Mouse (Mus musculus) E14TG2a.4 (cell line): ENCODE measurements around the gene Mrpl12.

ENCODE experiments used
- H3K27me3 ChIP-seq: 2 replicates; pipeline ENCODE4 v1.6.1; 2014; ENCODE audit warnings: low read length, control low read depth; ENCODE audit not compliant: insufficient read depth
- H3K36me3 ChIP-seq: 2 replicates; pipeline ENCODE4 v1.6.1; 2014; ENCODE audit warnings: low read length, control low read depth; ENCODE audit not compliant: insufficient read depth
- H3K4me1 ChIP-seq: replicated peaks from 2 replicates; pipeline ENCODE4 v1.6.1; 2014; ENCODE audit warnings: low read depth, low read length, control low read depth
- H3K4me3 ChIP-seq: replicated peaks from 2 replicates; pipeline ENCODE4 v1.5.1; 2014; ENCODE audit warnings: mild to moderate bottlenecking, low read length
- H3K9me3 ChIP-seq: 2 replicates; pipeline ENCODE4 v1.6.1; 2014; ENCODE audit warnings: low read length, control low read depth
- CTCF ChIP-seq: conservative IDR thresholded peaks from 2 replicates; pipeline ENCODE4 v1.5.1; 2014; ENCODE audit warnings: low read length
- NANOG ChIP-seq: IDR thresholded peaks from 2 replicates; pipeline ENCODE4 v1.6.1; 2014; ENCODE audit warnings: borderline replicate concordance, low read length, mixed read lengths
- POU5F1 ChIP-seq: IDR thresholded peaks from 2 replicates; pipeline ENCODE4 v1.6.1; 2014; ENCODE audit warnings: low read length, borderline replicate concordance

Gene Mrpl12

DNA sequence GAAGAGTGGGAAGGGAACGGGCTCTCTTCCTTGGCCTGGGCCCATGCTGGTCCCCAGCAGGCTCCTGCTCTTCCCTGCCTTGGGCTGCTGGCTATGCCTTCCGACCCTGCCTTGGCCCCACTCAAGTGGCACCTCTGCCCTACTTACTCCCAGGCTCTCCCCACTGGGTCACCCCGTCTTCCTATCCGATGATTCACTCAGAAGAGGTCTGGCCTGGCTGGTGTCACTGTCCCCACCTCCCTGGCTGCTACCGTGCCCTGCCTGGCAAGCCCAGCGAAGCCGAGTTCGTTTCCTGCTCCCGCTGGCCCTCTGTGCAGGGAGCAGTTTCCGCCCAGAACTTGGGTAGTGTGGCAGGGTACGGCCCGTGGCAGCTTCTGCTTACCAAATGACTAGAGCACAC, 13.8 kb downstream of the Mrpl12 start:
- TF ChIP-seq CTCF (no peak), POU5F1 (no peak), NANOG (no peak)
- Histone ChIP-seq H3K36me3 (peaks cover 61% of the 10 kb centered on the region), H3K4me3 (peak overlapping the region; percentile 17; the same call in 1 of the 2 replicates), H3K4me1 (peaks cover 32% of the 10 kb centered on the region), H3K27me3 (no peaks in the 10 kb centered on the region), H3K9me3 (no peaks in the 10 kb centered on the region)

DNA sequence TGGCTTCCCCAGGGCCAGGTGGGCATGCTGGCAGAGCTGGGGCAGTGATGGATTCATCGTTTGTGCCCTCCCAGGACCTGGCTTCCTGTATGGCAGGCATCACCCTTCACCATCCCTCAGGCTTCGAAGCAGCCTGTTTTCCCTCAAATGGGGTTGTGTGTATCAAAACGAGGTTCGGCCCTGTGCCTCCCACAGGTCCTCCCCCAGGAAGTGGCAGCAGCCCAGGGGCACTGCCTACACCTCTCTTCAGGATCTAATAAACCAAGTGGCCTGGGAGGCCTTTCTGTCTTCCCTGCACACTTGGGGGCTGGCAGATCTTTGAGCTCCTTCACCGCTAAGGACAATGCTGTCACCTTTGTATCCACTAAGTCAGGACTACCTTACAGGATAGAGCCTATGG, 14.5 kb downstream of the Mrpl12 start:
- peaks cover 26% of the 10 kb centered on the region for H3K4me1 ChIP-seq
- no peaks in the 10 kb centered on the region for H3K9me3 ChIP-seq
- no peak overlapping the region for H3K4me3 ChIP-seq
- TF ChIP-seq NANOG (no peak), CTCF (no peak)
- no peaks in the 10 kb centered on the region for H3K27me3 ChIP-seq
- H3K36me3 ChIP-seq: peaks cover 58% of the 10 kb centered on the region

DNA sequence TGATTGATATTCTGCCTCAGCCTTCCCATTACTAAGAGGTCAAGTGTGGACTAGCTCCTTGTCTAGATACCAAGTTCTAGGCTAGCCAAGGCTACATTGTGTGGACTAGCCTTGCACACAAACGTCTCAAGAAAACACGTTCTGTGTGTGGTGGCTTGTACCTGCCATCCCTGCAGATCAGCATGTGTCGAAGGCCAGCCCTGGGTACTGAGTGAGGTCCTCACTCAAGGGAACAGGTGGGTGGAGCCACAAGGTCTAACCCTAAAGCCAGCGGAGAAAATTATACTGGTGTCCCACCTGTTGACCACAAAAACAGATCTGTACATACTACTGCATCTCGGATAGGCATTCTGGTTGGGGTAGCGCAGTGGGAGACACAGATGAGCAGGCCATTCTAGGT, 15.5 kb downstream of the Mrpl12 start:
- H3K36me3 ChIP-seq: peaks cover 48% of the 10 kb centered on the region

DNA sequence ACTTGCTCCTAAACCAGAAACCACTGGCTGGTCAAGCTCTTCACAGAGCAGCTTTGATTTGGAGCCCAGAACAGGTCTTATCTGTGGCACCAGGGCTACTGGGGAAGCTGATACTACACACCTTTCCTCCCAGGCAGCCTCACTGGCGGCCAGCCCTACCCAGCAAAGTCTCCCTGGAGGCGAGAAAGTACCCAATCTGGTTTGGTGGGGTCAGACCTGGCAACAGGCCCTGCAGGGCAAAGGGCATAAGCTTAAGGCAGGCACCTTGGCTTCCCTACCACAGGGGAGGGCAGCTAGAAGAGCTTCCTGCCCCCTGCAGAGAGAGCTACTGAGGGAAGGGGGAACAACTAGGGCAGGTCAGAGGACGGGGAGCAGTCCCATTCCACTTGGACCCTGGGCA, 15.9 kb downstream of the Mrpl12 start:
- H3K36me3 ChIP-seq: peaks cover 44% of the 10 kb centered on the region
- H3K9me3 ChIP-seq: no peaks in the 10 kb centered on the region
- H3K4me3 ChIP-seq: no peak overlapping the region
- H3K27me3 ChIP-seq: no peaks in the 10 kb centered on the region
- H3K4me1 ChIP-seq: peaks cover 26% of the 10 kb centered on the region
- TF ChIP-seq NANOG (no peak), POU5F1 (no peak), CTCF (no peak)

More for the DNA sequence above, 15.5 kb downstream of the Mrpl12 start:
- peaks cover 26% of the 10 kb centered on the region for H3K4me1 ChIP-seq
- no peak overlapping the region for H3K4me3 ChIP-seq
- TF ChIP-seq NANOG: no peak
- no peak for TF ChIP-seq CTCF
- TF ChIP-seq POU5F1: no peak
- H3K9me3 ChIP-seq: no peaks in the 10 kb centered on the region
- no peaks in the 10 kb centered on the region for H3K27me3 ChIP-seq

DNA sequence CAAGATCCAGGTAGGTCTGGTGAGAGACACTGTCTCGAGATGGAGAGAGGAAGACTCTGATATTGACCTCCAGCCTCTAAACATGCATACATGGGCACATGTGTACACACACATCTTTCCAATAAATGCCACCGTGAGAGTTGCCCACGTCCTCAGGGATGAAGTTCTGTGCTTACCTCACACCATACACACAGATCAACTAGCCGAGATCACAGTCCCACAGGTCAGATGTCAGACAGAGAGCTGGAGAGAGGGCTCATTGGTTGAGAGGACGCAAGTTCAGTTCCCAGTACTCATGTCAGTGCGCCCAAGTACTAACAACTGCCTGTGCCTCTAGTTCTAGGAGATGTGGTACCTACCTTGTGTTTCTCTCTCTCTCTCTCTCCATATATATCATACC, 16.6 kb downstream of the Mrpl12 start:
- H3K9me3 ChIP-seq: no peaks in the 10 kb centered on the region
- H3K36me3 ChIP-seq: peaks cover 37% of the 10 kb centered on the region
- TF ChIP-seq NANOG (no peak), POU5F1 (no peak), CTCF (no peak)
- H3K4me3 ChIP-seq: no peak overlapping the region
- H3K4me1 ChIP-seq: peaks cover 26% of the 10 kb centered on the region
- no peaks in the 10 kb centered on the region for H3K27me3 ChIP-seq

DNA sequence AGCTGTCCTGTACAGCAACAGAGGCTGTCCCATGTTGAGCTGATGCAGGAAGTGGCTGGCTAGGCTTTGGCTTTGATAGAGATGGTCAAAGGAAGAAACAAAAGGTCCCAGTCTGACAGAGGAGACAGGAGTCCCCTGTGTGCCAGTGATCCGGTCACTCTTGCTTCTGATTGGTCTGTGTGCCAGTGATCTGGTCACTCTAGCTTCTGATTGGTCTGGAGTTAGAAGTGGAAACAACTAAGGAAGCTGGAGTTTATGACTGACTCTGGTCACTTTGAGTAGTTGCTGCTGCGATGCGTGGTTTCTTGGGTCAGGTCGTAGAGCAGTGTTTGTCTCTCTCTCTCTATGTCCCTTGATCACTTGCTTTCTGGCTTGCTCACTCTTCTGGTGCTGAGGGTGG, 17.3 kb downstream of the Mrpl12 start:
- Histone ChIP-seq H3K4me3 (no peak overlapping the region), H3K9me3 (no peaks in the 10 kb centered on the region), H3K36me3 (peaks cover 30% of the 10 kb centered on the region), H3K4me1 (peaks cover 24% of the 10 kb centered on the region), H3K27me3 (no peaks in the 10 kb centered on the region)
- no peak for TF ChIP-seq POU5F1
- no peak for TF ChIP-seq NANOG
- no peak for TF ChIP-seq CTCF

DNA sequence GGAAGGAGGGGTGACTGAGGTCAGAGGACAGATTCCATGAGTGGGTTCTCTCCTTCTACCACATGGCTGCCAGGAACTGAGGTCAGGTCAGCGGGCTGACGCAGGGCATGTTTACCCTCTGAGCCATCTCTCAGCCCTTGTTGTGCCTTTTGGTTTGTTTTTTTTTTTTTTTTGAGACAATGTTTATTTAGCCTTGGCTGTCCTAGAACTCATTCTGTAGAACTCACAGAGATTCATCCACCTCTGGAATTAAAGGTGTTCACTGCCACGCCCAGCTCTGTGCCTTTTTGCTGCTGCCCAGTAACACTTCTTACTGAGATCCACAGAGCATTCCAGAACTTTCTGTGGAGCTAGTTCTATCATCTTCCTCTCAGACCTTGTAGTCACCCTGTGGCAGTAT, 21.2 kb downstream of the Mrpl12 start:
- Histone ChIP-seq H3K27me3 (peaks cover 15% of the 10 kb centered on the region), H3K9me3 (no peaks in the 10 kb centered on the region), H3K4me3 (no peak overlapping the region), H3K4me1 (peaks cover 15% of the 10 kb centered on the region), H3K36me3 (no peaks in the 10 kb centered on the region)
- no peak for TF ChIP-seq CTCF
- no peak for TF ChIP-seq POU5F1
- TF ChIP-seq NANOG: no peak

DNA sequence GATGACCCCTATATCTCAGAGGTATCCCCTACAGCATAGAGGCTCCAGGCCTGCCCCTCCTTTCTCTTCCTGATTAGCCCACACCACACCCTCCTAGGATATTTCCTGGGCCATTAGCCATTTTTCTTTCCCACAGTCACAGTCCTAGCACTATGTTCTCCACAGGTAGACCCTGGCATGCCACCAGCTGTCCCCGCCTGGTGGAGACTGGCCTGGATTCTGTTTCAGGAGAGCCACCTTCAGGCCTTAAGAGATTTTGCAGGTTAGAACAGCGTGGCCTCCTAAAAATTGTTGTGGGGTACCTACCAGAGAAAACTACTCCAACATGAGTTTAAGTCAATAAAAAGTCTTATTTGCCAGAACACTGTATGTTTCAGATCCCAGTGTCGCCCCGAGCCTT, 22.5 kb downstream of the Mrpl12 start:
- H3K9me3 ChIP-seq: no peaks in the 10 kb centered on the region
- H3K27me3 ChIP-seq: peaks cover 20% of the 10 kb centered on the region
- H3K36me3 ChIP-seq: no peaks in the 10 kb centered on the region
- H3K4me3 ChIP-seq: no peak overlapping the region
- H3K4me1 ChIP-seq: peaks cover 20% of the 10 kb centered on the region
- TF ChIP-seq CTCF (peak; percentile 17; the same call in 1 of the 2 replicates), NANOG (no peak), POU5F1 (no peak)

DNA sequence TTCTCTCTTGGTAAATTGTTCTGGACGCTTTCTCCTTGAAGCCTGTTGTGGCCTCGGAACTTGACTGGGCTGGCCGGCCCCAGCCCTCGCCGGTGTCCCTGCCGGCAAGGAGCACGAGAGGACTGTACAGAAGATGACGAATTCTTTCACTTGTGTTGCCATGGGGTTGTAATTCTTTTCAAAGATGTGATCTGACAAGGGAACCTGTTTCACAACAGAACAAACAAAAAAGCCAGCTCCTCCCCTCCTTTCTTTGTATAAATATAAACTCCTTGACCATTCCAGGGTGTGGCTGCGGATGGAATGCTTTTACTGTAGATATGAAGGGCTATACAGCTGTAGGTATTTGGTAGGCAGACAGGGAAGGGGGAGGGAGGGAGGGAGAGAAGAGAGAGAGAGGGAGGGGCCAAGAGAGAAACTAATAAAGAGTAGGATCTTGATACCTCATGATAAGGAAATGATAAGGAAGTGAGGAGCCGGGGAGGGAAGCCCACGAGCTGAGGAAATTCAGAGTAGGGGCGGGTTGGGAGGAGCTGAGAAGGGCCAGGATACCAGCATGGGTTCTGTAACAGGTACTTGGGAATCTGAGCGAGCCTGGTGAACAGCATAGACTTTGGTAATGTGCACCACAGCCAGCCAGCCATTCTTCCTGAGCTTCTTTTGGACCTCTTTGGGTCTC, 23.3 kb downstream of the Mrpl12 start:
- no peaks in the 10 kb centered on the region for H3K36me3 ChIP-seq
- no peaks in the 10 kb centered on the region for H3K9me3 ChIP-seq
- H3K4me1 ChIP-seq: peaks cover 21% of the 10 kb centered on the region
- H3K4me3 ChIP-seq: no peak overlapping the region
- H3K27me3 ChIP-seq: peaks cover 21% of the 10 kb centered on the region
- TF ChIP-seq CTCF: no peak
- no peak for TF ChIP-seq POU5F1
- TF ChIP-seq NANOG: no peak
